Mouse (Mus musculus): ENCODE measurements around the gene Tacc3. TPM values are rescaled to one million over a fixed set of nuclear protein-coding genes. Genes with fewer than 3 reads are reported as not detected.

The Tacc3 gene
- total RNA-seq, 2 experiments from 2014 or later, result 24.0 to 31.5 TPM

GRCm38 (mm10) chr5:33723019-33723640 lies 65.2 kb downstream of the Tacc3 start:
- DNase-seq, result peak; percentile 17

DNA sequence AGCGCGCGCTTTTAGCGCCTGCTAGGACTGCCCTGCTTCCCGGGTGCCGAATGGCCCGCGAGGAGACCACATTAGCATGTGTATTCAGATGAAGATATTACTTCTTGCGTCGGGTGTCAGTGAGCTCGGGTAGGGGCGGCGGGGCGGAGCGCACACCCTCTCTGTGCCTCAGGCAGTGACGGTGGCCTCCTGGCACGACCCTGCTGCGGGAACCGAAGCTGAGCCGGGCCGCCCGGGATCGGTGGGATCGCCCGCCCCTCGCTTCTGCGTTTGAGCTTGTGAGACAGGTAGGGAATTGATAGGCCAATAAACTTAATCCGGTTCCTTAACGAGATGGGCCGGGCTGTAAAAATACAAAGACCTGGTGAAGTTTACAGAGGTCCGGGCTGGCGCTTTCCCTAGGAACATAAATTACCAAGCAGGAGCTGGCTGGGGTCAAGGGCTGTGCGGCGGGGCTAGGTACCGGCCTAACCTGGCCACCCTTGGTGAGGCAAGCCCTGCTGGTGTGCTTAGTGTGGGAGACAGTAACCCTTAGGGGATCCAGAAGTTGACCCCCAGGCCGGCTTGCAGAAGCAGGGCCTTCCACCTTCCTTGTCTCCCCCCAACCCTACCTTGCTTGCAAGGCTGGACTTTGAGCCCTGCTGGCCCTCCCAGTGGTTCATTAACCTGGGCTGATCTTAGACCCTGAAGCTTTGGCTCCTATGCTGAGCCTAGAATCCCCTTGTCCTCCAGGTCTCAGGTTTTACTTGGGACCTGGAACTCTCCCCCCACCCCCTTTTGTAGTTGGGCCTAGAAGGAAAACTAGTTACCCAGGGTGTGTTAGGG lies 65.9 kb downstream of the Tacc3 start:
- DNase-seq, result no peak

DNA sequence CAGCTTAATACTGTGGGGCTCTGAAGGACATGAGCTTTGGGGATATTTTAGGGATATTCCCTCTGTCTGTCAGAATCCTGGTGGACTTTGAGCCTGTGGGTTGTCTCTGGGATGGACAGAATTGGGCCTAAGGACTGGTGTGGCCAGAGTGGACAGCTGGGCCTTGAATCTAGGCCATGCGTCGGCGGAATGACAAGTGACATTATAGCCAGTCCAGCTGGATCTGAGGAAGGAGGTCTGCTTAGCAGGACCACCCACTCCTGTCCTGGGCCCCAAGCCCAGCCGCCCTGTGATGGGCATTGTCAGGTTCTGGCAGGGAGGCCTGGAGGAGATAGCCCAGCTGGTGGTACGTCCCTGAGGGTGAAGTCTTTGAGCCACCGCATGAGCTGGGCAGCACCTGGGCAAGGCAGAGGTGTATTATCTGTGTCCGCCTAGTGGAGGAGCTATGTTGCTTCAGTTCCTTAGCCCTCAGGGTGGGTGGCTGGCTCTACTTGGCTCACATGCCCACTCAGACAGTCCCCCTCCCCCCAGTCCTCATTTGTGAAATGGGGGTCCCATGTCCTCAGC lies 68.2 kb downstream of the Tacc3 start:
- no peak for DNase-seq

- no peak for DNase-seq
These were observed 69.0 kb downstream of the Tacc3 start for GRCm38 (mm10) chr5:33726891-33727290.

Other genes with a start within 250 kb of the Tacc3 start
- gene Nkx1-1, start 224.2 kb upstream of the Tacc3 start, total RNA-seq (2021), result not detected
- 10 to 100 TPM; 25.2 to 28.6 TPM for gene Fam53a, start 28.5 kb upstream of the Tacc3 start, total RNA-seq (2021)
- gene Gm9903, start 28.2 kb upstream of the Tacc3 start, total RNA-seq (2021), result under 1 TPM; 0.39 to 0.48 TPM
- gene Slbp, start 5.6 kb upstream of the Tacc3 start, total RNA-seq (2021), result 10 to 100 TPM; 50.1 to 56.5 TPM
- gene Tmem129, start 288 bp downstream of the Tacc3 start, total RNA-seq (2021), result 10 to 100 TPM; 18.6 to 21.7 TPM
- gene Fgfr3, start 63.5 kb downstream of the Tacc3 start, total RNA-seq (2021), result 1 to 10 TPM; 4.8 to 8.8 TPM
- gene Letm1, start 124.7 kb downstream of the Tacc3 start, total RNA-seq (2021), result 100 to 1,000 TPM; 160 to 165 TPM
- gene Nsd2, start 162.6 kb downstream of the Tacc3 start, total RNA-seq (2021), result 10 to 100 TPM; 54.3 to 71.7 TPM

All from adrenal gland, postnatal 10 days (tissue).